Mouse (Mus musculus): ENCODE results near the gene Hpse.

Hpse gene

DNA sequence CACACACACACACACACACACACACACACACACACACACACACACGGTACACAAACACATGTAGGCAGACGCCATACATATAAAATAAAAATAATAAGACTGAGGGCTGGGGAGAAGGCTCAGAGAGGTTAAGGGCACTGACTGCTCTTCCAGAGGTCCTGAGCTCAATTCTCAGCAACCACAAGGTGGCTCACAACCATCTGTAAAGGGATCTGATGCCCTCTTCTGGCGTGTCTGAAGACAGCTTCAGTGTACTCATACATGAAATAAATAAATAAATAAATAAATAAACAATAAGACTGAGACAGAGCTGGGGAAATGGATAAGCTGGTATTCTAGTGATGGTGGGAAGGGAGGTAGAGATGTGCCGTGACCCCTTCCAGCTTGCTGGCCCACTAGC lies 33.9 kb downstream of the Hpse start:
- DNase-seq: no peak

DNA sequence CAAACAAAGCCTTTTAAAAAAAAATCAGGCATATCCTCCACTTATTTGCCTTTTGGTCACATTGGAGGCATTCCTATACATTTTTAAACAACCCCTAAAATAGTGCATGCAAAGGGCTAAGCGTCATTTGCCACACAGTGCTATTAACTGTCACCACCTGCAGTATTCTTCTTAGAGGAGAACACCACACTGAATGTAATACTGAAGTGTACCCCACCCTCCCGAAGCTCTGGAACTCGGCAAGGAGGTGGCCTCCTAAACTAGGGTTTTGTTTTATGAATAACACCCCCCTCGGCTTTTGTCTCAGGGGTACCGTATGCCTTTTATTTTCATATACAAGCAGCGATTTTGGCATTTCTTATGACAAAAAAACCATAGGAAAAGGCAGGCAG lies 39.0 kb downstream of the Hpse start:
- DNase-seq: no peak

DNA sequence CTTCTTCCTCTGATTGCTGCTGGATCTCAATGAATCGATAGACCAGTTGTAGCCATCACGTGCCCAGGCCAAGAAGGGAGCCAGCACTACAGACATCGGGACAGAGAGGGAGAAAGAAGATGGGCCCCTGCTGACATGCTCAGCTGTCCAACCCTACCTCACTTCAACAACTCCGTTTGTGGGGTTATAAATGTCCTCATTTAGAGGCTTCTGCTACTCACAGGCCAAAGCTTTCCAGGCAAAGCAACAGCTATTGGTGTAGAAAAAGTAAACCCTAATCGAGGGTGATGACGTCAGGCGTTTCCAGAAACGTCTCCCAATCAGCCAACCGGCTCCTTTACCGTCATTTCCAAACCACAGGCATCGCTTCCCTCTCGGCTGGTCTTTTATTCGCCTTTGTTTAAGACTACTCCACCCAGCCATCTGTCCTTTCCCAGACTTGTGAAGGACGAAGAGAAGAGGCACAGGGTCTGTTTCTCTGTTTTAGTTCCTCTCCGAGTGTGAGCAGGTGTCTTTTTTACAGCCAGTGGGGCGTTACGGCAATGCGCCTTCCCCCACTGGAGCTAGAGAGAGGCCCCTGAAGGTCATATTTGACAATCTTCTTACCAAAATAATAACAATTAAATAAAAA lies 39.5 kb downstream of the Hpse start:
- no peak for DNase-seq

DNA sequence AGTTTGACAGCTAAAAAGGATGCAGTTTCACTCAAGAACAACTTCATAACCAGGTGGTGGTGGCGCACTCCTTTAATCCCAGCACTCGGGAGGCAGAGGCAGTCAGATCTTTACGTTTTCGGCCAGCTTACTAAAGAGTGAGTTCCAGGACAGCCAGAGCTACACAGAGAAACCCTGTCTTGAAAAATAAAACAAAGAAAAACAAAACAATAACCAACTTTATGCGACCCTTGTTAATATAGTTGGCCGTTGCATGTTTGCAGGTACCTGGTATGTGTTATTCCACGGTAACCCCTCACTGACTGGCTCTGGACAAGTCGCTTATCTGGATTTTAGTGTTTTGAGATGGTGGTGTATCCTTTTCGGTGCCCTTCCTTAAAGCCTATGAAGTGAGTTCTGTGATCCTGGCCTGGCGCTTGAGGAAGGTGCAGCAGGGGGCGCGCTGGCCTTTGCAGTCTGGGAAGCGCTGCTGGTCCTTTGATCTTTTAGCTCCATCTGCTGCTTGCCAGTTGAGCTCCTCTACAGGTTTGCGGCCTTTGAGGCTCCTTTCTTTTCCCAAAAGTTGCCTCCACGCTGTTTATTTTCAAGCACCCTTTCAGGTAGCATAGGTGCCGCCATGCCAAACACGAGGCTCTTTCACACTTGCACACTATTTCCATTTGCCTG lies 44.7 kb downstream of the Hpse start, which contains the start of gene Coq2:
Coq2 (minus strand) TSS at position 430 of the 666 bp plus-strand sequence.
- DNase-seq: peak; percentile 93 to 94

DNA sequence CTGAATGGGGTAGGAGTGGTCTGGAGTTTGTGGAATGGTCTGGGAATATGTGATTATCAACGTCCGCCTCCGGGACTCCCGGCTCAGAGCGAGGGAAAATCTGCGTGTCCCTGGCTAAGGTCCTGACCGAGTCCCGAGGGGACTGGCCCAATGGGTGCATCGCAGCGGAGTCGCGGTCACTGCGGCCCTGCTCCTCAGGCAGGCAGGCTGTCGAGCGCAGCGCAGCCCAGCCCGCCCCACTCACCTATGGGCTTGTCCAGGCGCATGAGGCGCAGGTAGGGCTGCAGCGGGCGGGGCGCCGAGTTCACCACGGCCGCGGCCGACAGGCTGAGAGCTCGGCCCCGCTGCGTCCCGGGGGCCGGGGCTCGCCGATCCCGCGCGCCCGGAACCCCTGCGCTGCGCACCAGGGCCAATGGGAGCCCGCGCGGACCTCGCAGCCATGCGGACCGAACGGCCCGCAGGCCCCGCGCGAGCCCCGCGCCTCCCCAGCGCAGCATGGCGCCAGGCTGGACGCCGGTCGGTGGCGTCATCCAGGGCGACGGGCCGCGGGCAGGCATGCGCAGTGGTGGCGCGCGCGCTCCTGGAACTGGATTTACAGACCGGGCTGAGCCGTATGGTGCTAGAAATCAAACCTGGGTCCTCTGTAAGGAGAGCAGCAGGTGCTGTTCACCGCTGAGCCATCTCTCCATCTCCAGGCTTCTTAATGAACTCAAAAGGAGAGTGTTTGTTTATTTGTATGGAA lies 45.6 kb downstream of the Hpse start:
- DNase-seq: peak; percentile 90 to 95

DNA sequence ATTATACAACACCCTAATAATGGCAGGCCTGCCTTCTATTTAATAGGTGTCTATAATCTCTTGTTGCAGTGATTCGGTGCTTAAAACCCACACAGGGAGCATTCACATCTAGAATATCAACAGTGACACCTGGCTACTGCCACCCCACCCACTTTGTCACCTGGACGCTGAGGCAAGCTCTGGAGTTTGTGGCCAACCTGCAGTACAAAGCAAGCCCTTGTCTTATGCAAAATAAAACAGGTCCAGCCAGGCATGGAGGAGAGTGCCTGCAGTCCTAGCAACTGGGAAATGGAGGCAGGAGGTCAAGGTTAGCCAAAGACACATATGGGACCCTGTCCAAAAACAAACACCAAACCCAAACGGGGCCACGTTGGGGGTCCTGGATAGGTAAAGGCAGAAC lies 47.1 kb downstream of the Hpse start:
- no peak for DNase-seq

DNA sequence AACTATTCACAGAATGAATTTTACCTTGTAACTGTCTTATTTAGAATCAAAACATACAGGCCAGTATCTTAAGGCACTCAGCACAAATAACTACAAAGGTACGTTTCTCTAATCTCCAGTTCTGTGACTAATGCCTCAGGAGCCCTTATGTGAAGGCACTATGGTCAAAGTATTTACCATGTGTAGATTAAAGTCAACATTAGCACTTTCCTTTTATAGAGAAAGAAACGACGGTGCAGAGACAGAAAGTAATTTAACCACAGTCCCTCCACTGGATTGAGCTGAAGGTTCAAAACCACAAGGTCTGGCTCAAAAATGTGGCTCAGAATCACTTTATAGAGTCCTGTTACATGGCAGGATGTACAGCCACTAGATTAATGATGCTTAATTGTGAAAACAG lies 47.6 kb downstream of the Hpse start:
- DNase-seq: no peak

DNA sequence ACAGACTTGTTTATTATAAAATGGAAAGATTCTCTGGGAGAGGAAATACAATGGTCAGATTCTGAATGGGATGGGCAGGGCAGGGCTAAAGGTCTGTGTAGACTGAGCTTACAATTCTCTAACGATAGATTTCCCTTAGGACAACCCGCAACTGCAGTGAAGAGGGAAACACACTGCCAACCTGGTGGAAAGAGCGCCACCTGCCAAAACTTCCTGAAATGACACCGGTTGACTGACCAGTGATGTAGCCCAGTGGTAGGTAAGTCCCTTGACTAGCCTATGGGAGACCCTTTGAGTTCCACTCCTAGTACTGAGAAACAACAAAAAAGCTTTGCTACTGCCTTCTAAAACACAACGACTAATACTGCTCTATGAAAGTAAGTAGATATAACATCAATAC lies 48.1 kb downstream of the Hpse start:
- peak; percentile 52 to 79 for DNase-seq

DNA sequence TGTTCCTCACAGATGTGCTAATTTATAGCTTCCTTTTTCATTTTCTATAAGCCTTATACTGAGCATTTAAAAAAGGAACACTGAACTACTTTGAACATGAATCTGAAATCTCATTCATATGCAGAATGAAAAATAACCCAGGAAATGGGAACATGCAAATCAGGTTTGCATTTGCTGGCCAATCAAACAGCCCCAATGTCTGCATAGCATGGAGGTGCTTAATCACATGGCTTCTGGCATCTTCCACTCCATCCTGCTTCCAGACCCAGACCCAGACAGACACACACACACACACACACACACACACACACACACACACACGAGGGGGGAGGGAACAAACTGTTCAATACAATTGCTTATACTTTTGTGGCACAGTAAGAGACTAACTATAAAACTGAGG lies 52.6 kb downstream of the Hpse start:
- DNase-seq: no peak

DNA sequence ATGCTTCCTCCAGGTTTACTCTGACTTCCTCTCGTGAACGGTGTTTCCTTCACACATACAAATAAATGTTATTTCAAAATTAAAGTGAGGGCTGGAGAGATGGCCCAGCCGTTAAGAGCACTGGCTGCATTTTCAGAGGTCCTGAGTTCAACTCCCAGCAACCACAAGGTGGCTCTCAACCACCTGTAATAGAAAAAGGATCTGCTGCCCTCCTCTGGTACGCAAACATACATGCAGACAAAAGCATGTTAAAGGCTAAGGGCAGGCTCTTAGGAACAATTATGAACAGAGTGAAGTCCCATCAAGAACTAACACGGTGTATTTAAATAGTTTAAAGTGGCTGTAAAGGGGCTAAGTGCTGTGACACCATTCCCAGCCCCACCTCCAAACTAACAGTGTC lies 55.7 kb downstream of the Hpse start:
- peak; percentile 53 to 71 for DNase-seq

DNA sequence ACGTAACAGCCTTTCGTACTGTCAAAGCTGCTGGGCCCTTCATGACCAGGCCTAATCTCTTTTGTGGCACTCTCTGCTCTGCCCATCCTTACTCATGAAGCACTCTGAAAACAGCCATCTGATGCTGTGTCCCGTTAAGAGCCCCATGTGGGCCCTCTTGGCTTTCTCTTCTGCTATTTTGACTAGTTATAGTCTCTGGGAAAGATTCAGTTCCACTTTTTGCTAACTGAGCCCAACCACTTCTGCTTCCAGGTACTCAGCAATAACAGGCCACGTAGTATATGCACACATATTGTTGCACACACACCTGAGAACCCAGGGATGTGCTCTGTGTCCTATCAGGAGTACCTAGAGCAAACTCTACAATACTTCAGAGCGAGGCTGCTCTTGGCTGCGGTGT lies 56.5 kb downstream of the Hpse start:
- DNase-seq: no peak

DNA sequence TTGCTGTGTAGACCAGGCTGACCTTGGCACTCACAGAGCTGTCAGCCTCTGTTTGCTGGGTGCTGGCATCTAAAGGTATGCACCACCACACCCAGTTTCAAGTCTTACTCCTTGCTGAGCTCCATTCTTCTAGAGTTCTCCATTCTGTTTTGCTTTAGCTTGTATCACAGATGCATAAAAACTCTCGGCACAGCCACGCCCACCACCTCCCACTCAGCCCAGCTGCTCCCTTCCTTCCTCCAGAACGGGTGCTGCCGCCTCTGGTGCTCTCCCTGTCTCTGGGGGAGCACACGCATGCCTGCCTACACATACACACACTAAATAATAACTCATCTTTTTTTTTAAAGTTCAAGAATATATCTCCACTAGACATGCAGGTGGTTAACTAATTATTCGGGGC lies 61.1 kb downstream of the Hpse start:
- DNase-seq: no peak

DNA sequence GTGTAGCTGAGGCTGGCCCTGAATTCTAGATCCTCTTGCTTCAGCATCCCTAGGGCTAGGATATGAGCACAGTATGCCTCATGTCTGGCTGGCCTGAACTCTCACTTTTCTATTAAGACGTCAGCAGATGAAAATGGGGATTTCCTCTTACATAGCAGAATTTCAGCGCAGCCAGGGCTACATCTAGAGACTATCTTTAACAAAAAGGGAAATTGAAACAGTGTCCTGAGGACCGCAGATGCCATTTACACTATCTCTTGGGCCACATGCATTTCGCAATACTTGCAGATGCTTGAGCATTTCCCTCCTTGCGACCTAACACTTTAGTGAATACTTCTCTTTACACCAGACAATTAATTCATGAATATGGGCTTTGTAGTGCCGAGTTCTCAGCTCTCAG lies 63.2 kb downstream of the Hpse start:
- DNase-seq: no peak

DNA sequence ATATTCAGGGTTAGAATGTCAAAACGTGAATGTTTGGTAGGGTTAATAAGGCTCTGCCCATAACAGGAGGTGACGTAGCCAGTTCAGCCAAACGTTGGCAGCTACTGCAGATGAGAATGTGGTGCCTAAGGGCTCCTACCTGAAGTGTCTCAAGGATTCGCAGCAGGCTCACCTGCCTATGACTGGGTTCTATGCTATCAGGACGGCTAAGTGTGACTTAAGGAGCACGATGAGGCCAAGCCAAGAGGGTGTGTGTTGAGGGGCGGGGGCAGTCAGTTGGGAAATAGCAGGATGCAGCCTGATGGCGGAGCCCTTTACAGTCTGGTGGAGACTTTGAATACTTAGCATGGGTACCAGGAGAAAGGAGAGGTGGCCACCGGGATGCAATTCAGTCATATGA lies 67.2 kb downstream of the Hpse start:
- no peak for DNase-seq

DNA sequence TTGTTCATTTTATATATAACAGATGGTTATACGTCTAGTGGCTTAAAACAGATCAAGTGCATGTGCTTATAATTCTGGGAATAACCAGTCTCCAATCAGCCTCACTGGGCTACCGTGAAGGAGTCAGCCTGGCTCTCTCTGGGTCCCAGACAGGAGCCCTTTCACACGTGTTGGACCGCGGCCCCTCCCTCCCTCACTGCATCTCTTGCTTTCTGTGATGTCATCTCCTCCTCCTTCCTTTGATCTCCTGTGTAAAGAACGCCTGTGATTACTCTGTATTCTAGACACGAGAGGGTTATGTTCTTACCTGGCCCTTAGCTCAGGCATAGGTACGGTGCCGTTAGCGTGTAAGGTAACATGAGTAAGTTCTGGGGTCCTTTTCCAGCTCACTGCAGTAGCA lies 68.0 kb downstream of the Hpse start:
- no peak for DNase-seq

DNA sequence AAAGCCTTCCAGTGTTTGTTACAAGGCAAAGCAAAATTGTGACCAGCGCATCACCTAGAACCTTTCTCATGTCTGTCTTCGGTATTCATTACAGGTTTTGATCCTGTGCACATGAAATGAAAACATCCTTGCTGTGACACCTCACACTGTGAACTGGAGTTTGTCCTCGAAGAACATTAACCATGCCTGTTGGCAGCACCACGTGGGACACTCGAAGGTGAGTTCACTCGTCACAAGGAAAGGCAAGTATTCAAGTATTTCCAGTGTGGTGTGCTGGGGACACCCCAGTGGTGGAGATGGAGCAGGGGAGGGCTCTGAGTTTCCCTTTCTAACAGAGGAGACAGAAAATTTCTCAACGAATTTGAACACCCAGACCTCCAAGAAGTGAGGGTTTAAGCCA lies 68.5 kb downstream of the Hpse start:
- DNase-seq: peak in 1 of 2 experiments; percentile 44

DNA sequence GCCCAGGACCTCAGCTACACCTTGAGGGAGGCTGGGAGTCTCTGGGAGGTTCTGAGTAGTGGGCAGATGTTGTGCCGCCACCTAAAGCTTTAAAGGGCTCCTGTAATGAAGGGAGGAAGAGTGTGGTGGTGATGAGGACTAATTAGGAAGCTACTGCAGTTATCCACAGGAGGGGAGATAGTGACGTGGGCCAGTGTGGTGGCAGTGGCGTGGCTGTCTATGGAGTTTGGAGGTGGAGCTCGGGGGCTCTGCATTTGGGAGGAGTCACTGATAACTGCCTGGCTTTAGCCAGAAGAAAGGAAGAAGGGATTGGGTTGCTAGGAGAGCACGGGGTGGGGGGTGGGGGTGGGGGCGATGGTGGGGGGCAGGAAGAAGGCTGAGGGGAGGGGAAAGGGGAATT lies 71.0 kb downstream of the Hpse start:
- DNase-seq: no peak

DNA sequence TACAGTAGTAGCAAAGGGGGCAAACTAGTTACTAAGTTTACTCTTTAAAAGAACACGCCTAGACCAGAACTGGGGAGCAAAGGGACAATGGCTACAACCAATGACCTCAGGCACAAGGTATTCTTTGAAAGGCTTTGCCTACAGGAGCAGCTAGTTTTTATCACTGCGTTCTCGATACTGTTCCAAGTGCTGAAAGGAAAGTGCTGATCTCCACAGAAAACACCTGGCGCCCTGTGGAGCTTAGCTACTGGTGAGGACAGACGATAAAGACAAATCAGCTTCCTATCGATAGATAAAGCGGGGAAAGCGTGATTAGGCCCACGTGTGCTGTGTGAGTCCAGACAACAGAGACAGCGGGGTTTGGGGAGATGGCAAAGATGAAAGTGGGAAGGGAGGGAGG lies 71.5 kb downstream of the Hpse start:
- DNase-seq: peak in 1 of 2 experiments; percentile 23

DNA sequence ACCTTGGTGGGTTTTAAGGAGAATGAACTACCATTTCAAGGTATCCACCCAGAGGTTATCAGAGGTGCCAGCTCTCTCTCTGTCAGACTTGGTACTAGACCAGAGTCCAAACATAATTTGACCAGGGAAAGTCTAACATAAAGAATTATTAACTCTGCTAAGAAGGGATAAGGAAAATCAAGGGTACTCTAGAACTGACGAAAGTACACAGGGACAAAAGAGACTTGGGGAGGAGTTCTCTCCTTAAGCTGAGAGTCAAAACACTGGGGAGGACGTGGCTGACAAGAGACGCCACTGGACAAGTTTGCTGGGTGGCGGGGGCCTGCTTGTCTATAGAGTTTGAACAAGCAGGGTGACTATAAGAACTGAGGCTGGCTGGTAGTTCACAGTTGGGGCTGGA lies 73.0 kb downstream of the Hpse start:
- no peak for DNase-seq

DNA sequence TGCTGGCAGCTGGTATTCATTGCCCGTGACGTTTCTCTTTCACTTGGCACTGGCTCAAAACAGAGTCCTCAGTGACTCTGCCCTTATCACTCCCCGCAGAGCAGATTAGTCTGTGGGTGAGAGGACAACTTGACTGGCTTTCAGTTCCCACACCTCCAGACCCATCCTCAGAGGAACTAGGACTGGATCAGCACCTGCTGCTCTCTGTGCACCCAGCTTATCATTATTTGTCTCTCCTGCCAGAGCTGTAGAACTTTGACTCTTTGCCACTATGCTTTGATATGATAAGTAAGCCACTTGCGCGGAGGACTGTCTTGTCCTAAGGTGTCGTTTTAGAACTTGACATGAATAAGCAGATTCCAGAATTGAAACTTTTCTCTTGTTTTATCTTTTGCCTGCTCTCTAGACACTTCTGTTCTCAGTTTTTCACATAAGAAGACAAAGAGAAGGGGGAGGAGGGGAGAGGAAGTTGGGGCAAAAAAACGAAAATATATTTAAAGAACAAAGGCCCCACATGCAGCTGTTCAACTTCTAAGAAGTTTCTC lies 75.5 kb downstream of the Hpse start:
- DNase-seq: peak; percentile 44 to 56

DNA sequence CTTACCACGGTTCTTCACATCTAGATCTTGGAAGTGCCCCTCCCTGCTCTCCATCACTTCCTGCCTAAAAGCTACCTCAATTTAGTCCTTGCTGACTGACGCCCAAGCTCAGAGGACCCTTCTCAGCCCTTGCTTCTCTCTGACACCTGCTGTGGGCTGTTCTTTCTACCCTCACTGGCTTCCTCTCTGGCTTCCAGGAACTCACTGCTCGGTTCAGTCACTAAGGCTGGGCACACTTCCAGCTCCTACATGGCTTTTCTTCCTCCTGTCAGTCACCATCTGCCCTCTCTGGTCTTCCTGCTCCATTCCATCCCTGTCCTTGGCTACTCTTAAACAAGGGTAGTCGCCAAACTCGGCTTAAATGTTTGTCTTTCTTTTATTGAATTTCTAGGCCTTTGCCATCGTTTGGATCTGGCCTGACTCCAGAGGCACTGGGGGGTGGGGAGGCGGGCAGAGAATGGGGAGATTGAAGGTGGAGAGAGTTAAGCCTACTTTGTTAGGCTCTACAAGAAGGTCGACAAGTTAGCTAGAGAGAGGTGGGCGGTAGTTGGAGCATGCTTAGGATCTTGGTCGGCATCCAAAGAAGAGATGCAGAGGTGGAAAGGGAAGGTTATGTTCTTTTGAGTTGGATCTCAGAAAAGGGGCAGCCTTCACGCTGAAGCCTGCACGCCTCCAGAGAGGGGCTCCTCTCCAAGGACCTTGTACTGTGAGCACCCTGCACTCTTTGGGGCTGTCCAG lies 76.1 kb downstream of the Hpse start:
- DNase-seq: peak; percentile 39 to 76

DNA sequence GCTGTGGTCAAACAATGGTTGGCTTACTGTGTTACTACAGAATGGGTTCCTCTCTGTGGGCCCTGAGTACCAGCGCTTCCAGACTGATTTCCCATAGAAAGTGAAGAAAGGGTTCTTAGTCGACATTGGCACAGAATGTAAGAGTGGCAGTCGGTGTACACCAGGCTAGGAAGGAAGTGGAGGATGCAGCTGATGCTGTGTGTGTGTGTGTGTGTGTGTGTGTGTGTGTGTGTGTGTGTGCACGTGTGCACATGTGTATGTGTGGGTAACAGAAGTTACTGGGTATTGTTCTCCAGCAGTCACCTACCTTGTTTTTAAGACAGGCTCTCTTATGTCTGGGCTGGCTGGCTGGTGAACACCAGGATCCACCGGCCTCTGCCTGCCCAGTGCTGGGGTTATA lies 77.2 kb downstream of the Hpse start:
- DNase-seq: no peak

DNA sequence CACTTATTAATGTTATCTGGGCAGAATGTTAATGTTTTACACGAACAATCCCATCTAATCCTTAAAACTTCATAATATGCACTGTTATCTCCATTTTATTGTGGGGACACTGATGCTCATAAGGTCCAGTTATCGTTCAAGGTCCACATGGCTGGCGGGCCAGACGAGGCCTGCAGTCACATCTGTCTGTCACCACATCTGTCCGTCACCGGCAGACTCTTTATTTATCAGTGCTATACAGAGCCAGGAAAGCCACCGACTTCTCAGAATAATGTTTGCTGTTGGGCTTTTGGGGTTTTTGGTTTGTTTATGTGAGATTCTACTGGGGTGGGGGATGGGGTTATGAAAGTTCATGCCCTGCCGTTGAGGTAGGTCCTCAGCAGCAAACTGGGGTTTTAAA lies 81.0 kb downstream of the Hpse start:
- DNase-seq: no peak

Data from kidney, postnatal 36 days (tissue).